Mouse (Mus musculus): ENCODE results near the gene Ddx54. TPM values are rescaled to one million over a fixed set of nuclear protein-coding genes. Genes with fewer than 3 reads are reported as not detected.

Ddx54 gene
- polyA plus RNA-seq, 1 experiment from 2014 or later, result 62.3 TPM

DNA sequence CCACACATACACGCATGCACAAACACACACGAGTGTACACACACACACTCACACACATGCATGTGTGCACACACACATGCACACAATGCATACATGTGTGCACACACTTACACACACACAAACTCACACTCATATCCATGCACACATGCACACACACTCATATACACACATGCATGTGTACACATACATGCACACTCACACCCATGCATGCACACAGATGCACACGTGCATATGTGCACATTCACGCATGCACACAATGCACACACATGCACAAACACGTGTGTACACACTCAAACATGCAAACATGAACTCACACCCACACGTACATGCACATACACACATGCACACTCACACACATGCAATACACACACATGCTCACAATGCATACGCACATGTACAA, 27.6 kb downstream of the Ddx54 start:
- WGBS, result 91% methylated on average over 7 of the region's 7 CpGs
- Histone ChIP-seq H3K4me1 (0 out of 2 replicates have a peak, but pooled peaks cover under 1% of the 10 kb centered on the region), H3K27me3 (replicated peaks; ENCODE audit: low read depth, poor library complexity, severe bottlenecking) (no peaks in the 10 kb centered on the region), H3K4me3 (no peak overlapping the region), H3K9me3 (no peaks in the 10 kb centered on the region), H3K27ac (replicated peaks) (no peak overlapping the region), H3K36me3 (replicated peaks) (no peaks in the 10 kb centered on the region)
- no peak for DNase-seq (ENCODE audit: low spot score)

DNA sequence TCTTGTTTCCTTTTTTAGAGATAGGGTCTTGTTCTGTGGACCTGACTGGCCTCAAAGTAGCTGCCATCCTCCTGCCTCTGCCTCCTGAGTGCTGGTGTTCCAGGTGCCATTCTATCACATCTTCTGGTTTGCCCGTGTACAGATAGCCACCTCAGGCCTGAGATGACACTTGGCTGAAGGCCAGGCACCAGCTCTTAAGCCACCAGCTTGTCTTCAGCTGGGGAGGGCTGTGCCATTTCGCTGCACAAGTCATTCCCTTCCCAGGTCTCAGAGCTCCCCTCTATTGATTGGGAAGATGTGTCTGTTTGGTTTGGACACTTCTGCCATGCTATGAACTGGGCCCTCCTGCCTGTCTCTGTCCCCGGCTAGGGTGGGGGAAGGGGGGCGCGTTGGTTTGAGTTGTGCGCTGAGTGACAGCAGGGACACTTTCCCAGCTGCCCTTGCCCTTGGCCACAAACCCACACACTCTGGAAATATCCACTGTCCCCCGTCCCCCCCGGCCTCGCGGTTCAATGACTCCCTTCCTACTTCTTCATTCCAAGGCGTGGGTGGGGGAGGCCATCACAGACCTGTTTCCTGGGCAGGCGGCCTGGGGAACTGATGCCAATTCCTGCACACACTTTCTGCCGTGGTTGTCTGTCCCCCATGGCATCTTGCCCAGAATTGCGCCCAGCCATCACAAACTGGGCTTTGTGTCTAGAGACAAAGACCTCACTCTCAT, 31.0 kb downstream of the Ddx54 start:
- no peak for DNase-seq (ENCODE audit: low spot score)
- H3K9me3 ChIP-seq, result no peaks in the 10 kb centered on the region
- H3K27me3 ChIP-seq (replicated peaks; ENCODE audit: low read depth, poor library complexity, severe bottlenecking), result peaks cover 28% of the 10 kb centered on the region
- H3K4me3 ChIP-seq, result no peak overlapping the region
- WGBS, result 81% methylated on average over 14 of the region's 14 CpGs
- H3K4me1 ChIP-seq, result peaks cover 2% of the 10 kb centered on the region
- no peaks in the 10 kb centered on the region for H3K36me3 ChIP-seq (replicated peaks)
- no peak overlapping the region for H3K27ac ChIP-seq (replicated peaks)

DNA sequence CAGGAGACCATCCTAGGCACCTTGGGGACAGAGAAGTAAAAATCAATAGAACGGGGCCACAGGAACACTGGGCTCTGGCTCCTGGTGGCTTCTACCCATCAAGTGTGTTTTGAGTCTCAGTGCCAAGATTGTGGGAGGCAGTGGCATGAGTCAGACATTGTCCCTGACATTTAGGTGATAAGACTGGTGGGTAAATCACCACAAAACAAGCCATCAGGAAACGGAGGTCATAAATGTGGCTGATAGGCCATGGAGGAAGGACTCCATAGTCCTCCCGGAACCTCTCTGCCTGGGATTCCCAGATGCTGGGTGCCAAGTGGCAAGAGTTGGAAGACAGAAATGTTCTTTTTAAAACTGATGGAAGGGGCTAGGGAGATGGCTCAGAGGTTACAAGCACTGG, 31.7 kb downstream of the Ddx54 start:
- DNase-seq (ENCODE audit: low spot score), result no peak
- Histone ChIP-seq H3K4me1 (peaks cover 9% of the 10 kb centered on the region), H3K27me3 (replicated peaks; ENCODE audit: low read depth, poor library complexity, severe bottlenecking) (peaks cover 35% of the 10 kb centered on the region), H3K27ac (replicated peaks) (no peak overlapping the region), H3K36me3 (replicated peaks) (no peaks in the 10 kb centered on the region), H3K4me3 (no peak overlapping the region), H3K9me3 (no peaks in the 10 kb centered on the region)
- WGBS, result 85% methylated on average over 3 of the region's 3 CpGs

DNA sequence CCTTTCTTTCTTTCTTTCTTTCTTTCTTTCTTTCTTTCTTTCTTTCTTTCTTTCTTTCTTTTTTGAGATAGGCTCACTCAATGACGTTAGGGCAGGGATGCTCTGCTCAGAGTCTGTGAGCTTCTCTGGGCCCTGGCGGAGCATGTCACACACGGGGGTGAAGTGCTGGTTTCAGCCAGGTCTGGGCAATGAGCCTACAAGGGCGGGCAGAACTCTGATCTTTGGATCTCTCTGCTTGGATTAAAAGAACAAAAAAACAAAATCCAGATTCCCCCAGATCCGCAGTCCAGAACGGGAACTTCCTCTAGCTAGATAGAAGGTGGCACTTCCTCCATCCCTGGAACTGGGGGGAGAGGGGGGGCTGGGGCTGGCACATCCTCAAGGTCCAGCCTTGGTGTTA, 33.3 kb downstream of the Ddx54 start:
- WGBS, result 63% methylated on average over 6 of the region's 6 CpGs
- Histone ChIP-seq H3K27ac (replicated peaks) (no peak overlapping the region), H3K36me3 (replicated peaks) (no peaks in the 10 kb centered on the region), H3K9me3 (no peaks in the 10 kb centered on the region), H3K27me3 (replicated peaks; ENCODE audit: low read depth, poor library complexity, severe bottlenecking) (peaks cover 51% of the 10 kb centered on the region), H3K4me3 (no peak overlapping the region), H3K4me1 (peaks cover 14% of the 10 kb centered on the region)
- no peak for DNase-seq (ENCODE audit: low spot score)

DNA sequence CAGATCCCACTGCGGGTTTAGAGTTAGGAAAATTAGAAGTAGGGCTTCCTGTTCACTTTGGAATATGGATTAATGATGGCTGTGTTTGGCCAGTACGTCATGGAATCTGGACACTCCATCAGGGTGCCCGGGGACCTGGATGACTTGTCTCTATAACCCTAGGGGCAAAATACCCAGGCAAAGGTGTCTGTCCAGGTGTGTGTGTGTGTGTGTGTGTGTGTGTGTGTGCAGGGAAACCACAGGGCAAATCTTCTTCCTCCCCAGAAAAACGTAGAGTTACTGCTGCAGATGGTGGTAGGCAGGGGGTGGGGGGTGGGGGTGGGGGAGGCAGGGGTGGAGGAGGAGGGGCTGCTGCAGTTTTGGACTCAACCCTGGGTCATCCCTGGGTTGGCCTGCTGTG, 34.8 kb downstream of the Ddx54 start:
- DNase-seq (ENCODE audit: low spot score), result no peak
- Histone ChIP-seq H3K9me3 (no peaks in the 10 kb centered on the region), H3K4me3 (no peak overlapping the region), H3K27ac (replicated peaks) (no peak overlapping the region), H3K36me3 (replicated peaks) (no peaks in the 10 kb centered on the region), H3K4me1 (peaks cover 17% of the 10 kb centered on the region), H3K27me3 (replicated peaks; ENCODE audit: low read depth, poor library complexity, severe bottlenecking) (peaks cover 61% of the 10 kb centered on the region)
- 75% methylated on average over 4 of the region's 4 CpGs for WGBS

DNA sequence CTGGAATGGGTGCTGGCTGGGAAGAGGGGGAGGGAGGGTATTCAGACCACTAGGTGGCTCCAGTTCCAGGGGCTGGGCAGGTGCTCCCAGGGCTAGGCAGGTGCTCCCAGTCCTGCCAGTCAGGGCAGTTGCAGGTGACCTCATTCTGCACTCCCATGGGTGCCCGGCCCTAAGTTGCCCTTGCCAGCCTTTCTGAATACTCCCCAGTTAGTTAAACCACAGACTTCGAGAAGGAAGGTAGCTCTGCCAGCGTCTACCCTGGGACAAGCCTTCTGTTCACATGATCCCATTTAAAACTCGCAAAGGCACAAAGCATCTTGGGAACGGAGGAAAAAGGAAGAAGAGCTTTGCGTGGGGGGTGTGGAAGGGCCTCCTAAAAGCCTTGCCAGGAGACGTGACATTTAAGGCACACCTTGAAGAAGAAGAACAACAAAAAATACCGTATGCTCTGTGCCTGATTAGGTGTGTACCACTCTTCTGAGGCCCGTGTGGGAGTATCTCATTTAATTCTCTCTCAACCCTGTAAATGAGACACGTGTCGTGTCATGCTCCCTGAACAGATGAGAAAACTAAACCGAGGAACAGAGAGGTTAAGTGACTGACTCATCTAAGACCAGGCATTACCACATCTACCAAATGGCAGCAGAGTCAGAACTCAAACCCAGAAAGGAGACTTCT, 35.4 kb downstream of the Ddx54 start:
- WGBS, result 46% methylated on average over 12 of the region's 12 CpGs
- H3K27me3 ChIP-seq (replicated peaks; ENCODE audit: low read depth, poor library complexity, severe bottlenecking), result peaks cover 67% of the 10 kb centered on the region
- H3K36me3 ChIP-seq (replicated peaks), result no peaks in the 10 kb centered on the region
- no peak for DNase-seq (ENCODE audit: low spot score)
- H3K27ac ChIP-seq (replicated peaks), result no peak overlapping the region
- no peaks in the 10 kb centered on the region for H3K9me3 ChIP-seq
- peaks cover 17% of the 10 kb centered on the region for H3K4me1 ChIP-seq
- H3K4me3 ChIP-seq, result peak overlapping the region; percentile 45

DNA sequence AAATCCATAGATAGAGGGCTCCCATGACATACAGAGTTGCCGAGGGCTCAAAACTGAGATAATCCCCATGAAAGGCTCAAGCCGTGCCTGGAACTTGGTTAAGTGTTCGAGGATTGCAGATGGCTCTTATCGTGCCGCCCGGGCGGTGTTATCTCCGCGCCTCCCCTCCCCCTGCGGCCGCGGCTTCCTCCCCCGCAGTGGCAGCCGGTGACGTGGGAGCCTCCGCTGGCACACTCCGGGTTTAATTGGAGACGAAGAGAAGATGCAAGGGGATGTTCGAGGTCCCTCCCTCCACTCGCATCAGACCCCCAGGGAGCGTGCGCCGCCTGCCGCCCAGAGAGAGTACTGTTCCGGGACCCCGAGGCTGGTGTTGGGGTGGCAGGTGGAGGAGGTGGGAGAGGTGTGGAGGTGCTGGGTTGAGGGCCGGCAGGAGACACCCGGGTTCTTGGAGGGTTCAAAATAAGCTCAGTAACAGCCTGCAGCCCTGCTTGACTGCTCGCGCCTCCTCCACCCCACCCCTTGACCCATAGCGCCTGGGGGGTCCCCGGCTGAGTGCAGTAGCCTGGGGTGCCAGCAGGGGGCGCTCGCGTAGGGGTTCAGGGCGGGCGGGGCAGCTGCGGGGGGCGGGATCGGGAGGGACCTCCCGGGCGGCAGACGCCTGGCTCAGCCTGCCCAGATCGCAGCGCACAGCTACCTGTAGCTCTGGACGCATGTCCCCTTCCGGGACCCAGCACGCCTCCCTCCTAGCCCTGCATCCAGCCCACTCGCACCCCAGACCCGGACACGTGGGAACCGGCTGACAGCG, 36.2 kb downstream of the Ddx54 start, which contains the start of gene Rasal1:
TSS of gene Rasal1 (plus strand) at position 244 of the 805 bp plus-strand sequence.
- H3K4me1 ChIP-seq, result peaks cover 17% of the 10 kb centered on the region
- WGBS, result 1% methylated on average over 53 of the region's 53 CpGs
- DNase-seq (ENCODE audit: low spot score), result peak; percentile 66
- H3K9me3 ChIP-seq, result no peaks in the 10 kb centered on the region
- H3K27ac ChIP-seq (replicated peaks), result no peak within 1 kb of the TSS
- peak within 1 kb of the TSS; percentile 45 for H3K4me3 ChIP-seq
- H3K27me3 ChIP-seq (replicated peaks; ENCODE audit: low read depth, poor library complexity, severe bottlenecking), result peaks cover 73% of the 10 kb centered on the region
- no peaks in the 10 kb centered on the region for H3K36me3 ChIP-seq (replicated peaks)

DNA sequence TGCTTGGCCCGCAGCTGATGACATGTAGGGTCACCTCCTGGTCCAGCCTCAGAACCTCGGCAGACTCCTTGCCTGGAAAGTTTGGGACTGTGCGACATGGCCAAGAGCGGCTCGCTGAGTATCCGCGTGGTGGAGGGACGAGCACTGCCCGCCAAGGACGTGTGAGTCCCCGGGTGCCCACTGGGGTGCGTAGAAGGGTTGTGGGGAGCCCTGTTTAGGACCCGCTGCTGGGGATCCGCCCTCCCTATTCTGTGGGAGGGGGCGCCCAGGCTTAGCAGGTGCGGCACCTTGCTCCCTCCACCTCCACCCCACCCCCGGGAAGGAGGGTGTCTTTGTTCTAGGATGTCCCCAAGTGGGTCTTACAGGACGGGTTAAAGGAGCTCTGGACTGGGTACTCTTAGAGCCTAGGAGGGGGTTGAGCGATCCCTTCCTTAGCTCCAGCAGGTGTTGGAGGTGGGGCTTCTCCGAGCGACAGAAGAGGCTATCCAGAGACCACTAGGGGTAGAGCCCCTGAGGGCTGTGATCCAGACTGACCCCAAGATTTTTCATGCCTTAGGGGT, 36.9 kb downstream of the Ddx54 start:
- Histone ChIP-seq H3K27me3 (replicated peaks; ENCODE audit: low read depth, poor library complexity, severe bottlenecking) (peaks cover 73% of the 10 kb centered on the region), H3K36me3 (replicated peaks) (no peaks in the 10 kb centered on the region), H3K4me1 (peaks cover 17% of the 10 kb centered on the region), H3K9me3 (no peaks in the 10 kb centered on the region), H3K4me3 (peak overlapping the region; percentile 45), H3K27ac (replicated peaks) (no peak overlapping the region)
- DNase-seq (ENCODE audit: low spot score), result no peak
- WGBS, result 5% methylated on average over 21 of the region's 21 CpGs

DNA sequence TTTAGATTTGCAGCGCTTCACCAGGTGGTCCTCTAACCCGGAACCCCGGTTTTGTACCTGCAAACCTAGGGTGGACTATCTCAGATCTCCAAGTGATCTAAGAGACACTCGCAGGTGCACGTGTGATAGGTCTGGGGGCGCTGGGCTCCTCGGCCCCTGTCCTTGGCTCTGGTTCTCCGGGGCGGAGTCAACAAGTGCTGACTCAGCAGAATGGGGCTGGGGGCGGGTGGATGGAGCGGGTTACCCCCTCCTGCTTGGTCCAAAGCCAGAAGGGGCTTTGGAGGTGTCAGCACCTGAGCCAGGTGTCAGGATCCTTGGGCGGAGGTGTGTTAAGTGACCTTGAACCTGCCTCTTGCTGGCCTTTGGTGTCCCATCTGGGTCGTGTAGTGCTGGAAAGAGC, 37.4 kb downstream of the Ddx54 start:
- H3K27ac ChIP-seq (replicated peaks), result no peak overlapping the region
- 17% methylated on average over 13 of the region's 13 CpGs for WGBS
- H3K27me3 ChIP-seq (replicated peaks; ENCODE audit: low read depth, poor library complexity, severe bottlenecking), result peaks cover 73% of the 10 kb centered on the region
- no peaks in the 10 kb centered on the region for H3K36me3 ChIP-seq (replicated peaks)
- DNase-seq (ENCODE audit: low spot score), result no peak
- no peak overlapping the region for H3K4me3 ChIP-seq
- no peaks in the 10 kb centered on the region for H3K9me3 ChIP-seq
- peaks cover 17% of the 10 kb centered on the region for H3K4me1 ChIP-seq

DNA sequence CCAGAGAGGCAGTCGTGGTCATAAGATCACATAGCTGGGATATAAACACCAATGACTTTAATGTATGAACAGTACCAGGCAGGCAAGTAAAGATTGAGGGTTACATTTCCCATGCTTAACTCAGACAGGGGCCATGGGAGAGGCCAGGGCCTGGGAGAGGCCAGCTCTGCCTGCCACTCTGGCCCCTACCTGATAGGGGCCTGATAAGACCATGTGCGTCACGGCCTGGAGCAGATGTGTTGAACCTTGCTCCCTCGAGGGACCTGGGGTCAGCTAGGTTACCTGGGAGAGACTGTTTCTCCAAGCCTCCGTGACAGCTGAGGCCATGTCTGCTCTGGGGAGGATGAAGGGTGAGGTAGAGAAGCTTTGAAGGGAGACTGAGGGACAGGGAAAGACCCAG, 38.7 kb downstream of the Ddx54 start:
- no peaks in the 10 kb centered on the region for H3K9me3 ChIP-seq
- H3K4me3 ChIP-seq, result no peak overlapping the region
- peaks cover 17% of the 10 kb centered on the region for H3K4me1 ChIP-seq
- H3K27ac ChIP-seq (replicated peaks), result no peak overlapping the region
- no peak for DNase-seq (ENCODE audit: low spot score)
- peaks cover 68% of the 10 kb centered on the region for H3K27me3 ChIP-seq (replicated peaks; ENCODE audit: low read depth, poor library complexity, severe bottlenecking)
- H3K36me3 ChIP-seq (replicated peaks), result no peaks in the 10 kb centered on the region
- 76% methylated on average over 5 of the region's 5 CpGs for WGBS

DNA sequence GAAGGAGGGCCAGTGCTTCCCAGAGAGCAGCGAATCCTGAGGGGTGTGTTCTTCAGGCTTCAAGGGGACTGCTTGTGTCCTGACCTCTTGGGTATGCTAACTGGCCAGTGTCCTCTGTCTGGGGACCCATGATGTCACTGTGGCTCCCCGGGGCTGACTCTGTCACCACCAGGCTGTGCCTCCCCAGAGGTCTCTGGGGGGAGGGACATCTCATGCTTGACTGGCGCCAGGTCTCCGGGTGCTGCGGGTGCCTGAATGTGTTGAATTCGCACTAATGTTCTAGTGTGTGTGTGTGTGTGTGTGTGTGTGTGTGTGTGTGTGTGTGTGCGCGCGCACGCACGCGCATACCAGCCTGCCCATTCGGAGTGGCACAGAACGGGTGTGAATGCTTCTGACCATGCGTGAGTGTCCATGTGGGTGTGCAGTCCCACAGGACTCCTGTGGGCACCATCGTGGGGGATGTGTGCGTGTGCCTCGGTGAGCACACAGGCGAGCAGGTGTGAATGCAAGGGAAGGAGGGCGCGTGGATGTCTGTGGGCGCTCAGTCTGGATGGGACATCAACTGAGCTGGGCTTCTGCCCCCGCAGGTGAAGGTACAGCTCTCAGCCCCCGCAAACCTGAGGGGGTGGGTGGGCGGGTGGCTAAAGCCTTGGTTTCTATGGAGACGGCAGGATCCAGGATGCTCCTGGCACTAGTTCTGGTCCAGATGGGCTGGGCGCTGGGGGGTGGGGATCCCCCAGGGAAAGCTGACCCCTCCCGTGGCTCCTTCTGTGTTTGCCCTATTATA, 40.6 kb downstream of the Ddx54 start:
- Histone ChIP-seq H3K4me3 (no peak overlapping the region), H3K27ac (replicated peaks) (no peak overlapping the region), H3K9me3 (no peaks in the 10 kb centered on the region), H3K27me3 (replicated peaks; ENCODE audit: low read depth, poor library complexity, severe bottlenecking) (peaks cover 49% of the 10 kb centered on the region), H3K36me3 (replicated peaks) (no peaks in the 10 kb centered on the region), H3K4me1 (peaks cover 17% of the 10 kb centered on the region)
- WGBS, result 82% methylated on average over 28 of the region's 28 CpGs
- no peak for DNase-seq (ENCODE audit: low spot score)

DNA sequence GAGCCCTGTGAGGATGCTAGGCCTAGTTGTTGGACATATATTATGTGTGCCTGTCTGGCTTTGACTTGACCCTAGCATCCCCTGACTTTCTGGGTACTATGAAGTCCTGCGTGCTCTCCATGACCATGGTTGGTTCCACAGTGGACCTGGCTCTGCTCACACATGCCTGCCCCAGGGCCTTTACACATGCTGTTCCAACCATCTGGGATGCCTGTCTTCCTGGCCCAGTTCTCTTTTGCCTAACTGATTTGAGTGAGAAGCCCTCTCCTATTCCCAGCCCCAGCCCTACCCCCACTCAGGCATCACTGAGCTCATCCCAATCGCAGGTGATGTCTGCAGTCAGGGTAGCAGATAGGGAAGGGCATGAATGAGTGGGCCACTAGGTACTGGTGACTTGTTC, 41.3 kb downstream of the Ddx54 start:
- H3K27ac ChIP-seq (replicated peaks), result no peak overlapping the region
- no peaks in the 10 kb centered on the region for H3K9me3 ChIP-seq
- H3K4me3 ChIP-seq, result no peak overlapping the region
- WGBS, result 86% methylated on average over 2 of the region's 2 CpGs
- no peak for DNase-seq (ENCODE audit: low spot score)
- H3K27me3 ChIP-seq (replicated peaks; ENCODE audit: low read depth, poor library complexity, severe bottlenecking), result peaks cover 42% of the 10 kb centered on the region
- peaks cover 12% of the 10 kb centered on the region for H3K4me1 ChIP-seq
- no peaks in the 10 kb centered on the region for H3K36me3 ChIP-seq (replicated peaks)

Data from embryonic facial prominence, embryonic 10.5 days (tissue).